Mouse (Mus musculus): ENCODE results near the gene Cyp2c40. TPM values are rescaled to one million over a fixed set of nuclear protein-coding genes. Genes with fewer than 3 reads are reported as not detected.
"Not testable (repeated sequence)": the region's sequence is repeated elsewhere in the genome, so short reads cannot be mapped to it uniquely, and the experiment has no call there.

The Cyp2c40 gene
- not detected in 2 replicates for polyA plus RNA-seq (2016; fragmentation: Nextera tagmentation; extraction: Ambion mirVana)

DNA sequence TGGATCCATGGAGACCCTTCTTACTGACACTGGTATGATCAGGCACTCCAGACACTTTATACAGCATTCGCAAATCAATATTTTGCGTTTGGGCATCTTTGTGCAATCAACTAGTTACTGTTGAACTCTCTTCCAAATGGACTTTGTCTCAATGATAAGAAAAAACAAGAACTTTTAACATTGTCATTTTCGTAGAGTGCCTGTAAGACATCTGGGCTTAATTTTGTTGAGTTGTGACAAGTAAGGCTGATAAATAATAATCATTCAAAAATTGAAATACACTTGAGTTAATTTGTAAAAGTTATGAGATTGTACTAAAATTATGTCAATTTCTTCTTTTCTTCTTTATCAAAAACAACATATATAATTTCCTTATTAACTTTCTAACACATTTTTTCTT is at the start of gene Cyp2c40:
Gene Cyp2c40, minus strand, starts transcription at position 101 of the 400 bp plus-strand sequence.
- H3K9me3 ChIP-seq; H3K4me3 ChIP-seq; DNase-seq (ENCODE audit: extremely low spot score, low spot score); H3K27me3 ChIP-seq (ENCODE audit: poor library complexity, severe bottlenecking); H3K4me1 ChIP-seq; H3K27ac ChIP-seq; H3K36me3 ChIP-seq (replicated peaks): not testable (repeated sequence)
- WGBS, result 93% methylated on average over 3 of the region's 3 CpGs

GRCm38 (mm10) chr19:39820931-39821330 is 8.3 kb upstream of the Cyp2c40 start:
- not testable (repeated sequence) for H3K4me1 ChIP-seq; H3K27ac ChIP-seq; H3K27me3 ChIP-seq (ENCODE audit: poor library complexity, severe bottlenecking); H3K4me3 ChIP-seq; H3K36me3 ChIP-seq (replicated peaks); H3K9me3 ChIP-seq; DNase-seq (ENCODE audit: extremely low spot score, low spot score)
- WGBS, result 83% methylated on average over 2 of the region's 2 CpGs

- H3K27ac ChIP-seq; H3K4me3 ChIP-seq; H3K36me3 ChIP-seq (replicated peaks); H3K4me1 ChIP-seq; H3K9me3 ChIP-seq; H3K27me3 ChIP-seq (ENCODE audit: poor library complexity, severe bottlenecking); DNase-seq (ENCODE audit: extremely low spot score, low spot score): not testable (repeated sequence)
- 87% methylated on average over 1 of the region's 1 CpGs for WGBS
Observed at GRCm38 (mm10) chr19:39816400-39816799, 3.8 kb upstream of the Cyp2c40 start.

DNA sequence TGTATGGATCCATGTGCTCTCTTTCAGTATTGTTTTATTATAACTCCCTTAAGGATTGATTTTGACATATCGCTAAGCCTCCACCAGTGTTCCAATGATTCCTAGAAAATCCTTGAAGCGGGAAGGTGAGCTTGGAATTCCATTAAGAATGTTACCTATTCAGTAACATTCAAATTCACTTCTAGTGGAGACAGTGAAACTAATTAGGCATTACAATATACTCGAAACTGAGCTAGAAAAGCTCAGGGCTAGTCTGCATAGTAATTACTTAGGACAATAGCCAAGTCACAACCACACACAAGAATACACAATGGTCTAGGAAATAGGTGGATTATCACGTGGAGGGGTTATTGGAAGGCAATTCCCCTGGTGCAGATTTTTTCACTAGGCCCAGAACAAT is 3.4 kb upstream of the Cyp2c40 start:
- WGBS, result 57% methylated on average over 4 of the region's 4 CpGs
- not testable (repeated sequence) for H3K4me3 ChIP-seq; H3K27me3 ChIP-seq (ENCODE audit: poor library complexity, severe bottlenecking); H3K9me3 ChIP-seq; H3K4me1 ChIP-seq; DNase-seq (ENCODE audit: extremely low spot score, low spot score); H3K36me3 ChIP-seq (replicated peaks); H3K27ac ChIP-seq

DNA sequence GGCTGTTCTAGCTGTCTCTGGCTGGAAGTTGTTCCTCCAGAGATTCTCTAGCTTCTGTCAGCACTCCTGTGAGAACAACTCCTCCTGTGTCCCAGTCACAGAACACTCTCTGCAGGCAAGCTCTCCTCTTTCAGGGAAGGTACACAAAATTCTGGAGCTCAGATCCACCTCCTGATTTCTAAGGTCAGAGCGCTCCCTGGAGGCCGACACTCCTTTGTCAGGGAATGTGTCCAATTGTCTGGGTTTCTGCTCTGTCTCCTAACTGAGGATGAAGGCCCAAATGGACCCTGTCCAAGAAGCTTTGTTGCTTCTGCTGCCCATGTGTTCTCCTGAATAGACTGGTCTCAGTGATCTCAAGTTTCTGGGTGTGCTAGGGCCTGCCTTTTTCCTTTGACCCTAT is 27.2 kb downstream of the Cyp2c40 start:
- H3K27me3 ChIP-seq (ENCODE audit: poor library complexity, severe bottlenecking); H3K9me3 ChIP-seq; H3K27ac ChIP-seq; H3K4me1 ChIP-seq; H3K4me3 ChIP-seq; H3K36me3 ChIP-seq (replicated peaks); DNase-seq (ENCODE audit: extremely low spot score, low spot score): not testable (repeated sequence)
- WGBS, result 67% methylated on average over 2 of the region's 2 CpGs

GRCm38 (mm10) chr19:39745357-39745756 is 67.3 kb downstream of the Cyp2c40 start:
- no peaks in the 10 kb centered on the region for H3K36me3 ChIP-seq (replicated peaks)
- H3K4me1 ChIP-seq, result no peaks in the 10 kb centered on the region
- H3K9me3 ChIP-seq, result no peaks in the 10 kb centered on the region
- no peak overlapping the region for H3K4me3 ChIP-seq
- DNase-seq (ENCODE audit: extremely low spot score, low spot score), result no peak
- no peak overlapping the region for H3K27ac ChIP-seq
- 82% methylated on average over 1 of the region's 1 CpGs for WGBS
- no peaks in the 10 kb centered on the region for H3K27me3 ChIP-seq (ENCODE audit: poor library complexity, severe bottlenecking)

DNA sequence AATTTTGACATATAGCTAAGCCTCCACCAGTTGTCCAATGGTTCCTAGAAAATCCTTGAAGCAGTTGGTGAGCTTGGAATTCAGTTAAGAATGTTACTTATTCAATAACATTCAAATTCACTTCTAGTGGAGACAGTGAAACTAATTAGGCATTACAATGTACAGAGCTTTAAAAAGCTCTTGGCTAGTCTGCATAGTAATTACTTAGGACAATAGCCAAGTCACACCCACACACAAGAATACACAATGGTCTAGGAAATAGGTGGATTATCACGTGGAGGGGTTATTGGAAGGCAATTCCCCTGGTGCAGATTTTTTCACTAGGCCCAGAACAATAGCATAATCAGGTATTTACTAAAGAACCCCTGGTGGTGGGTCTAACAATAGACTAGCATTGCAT is 68.3 kb downstream of the Cyp2c40 start:
- not testable (repeated sequence) for H3K27ac ChIP-seq
- 74% methylated on average over 1 of the region's 1 CpGs for WGBS

GRCm38 (mm10) chr19:39740920-39741319 is 71.7 kb downstream of the Cyp2c40 start, which contains the start of gene Cyp2c68:
TSS of gene Cyp2c68 (minus strand) at chr19:39741054.
- Histone ChIP-seq H3K4me3 (no peak within 1 kb of the TSS), H3K36me3 (replicated peaks) (no peaks in the 10 kb centered on the region), H3K9me3 (no peaks in the 10 kb centered on the region), H3K27ac (no peak within 1 kb of the TSS), H3K27me3 (ENCODE audit: poor library complexity, severe bottlenecking) (no peaks in the 10 kb centered on the region), H3K4me1 (no peaks in the 10 kb centered on the region)
- WGBS, result 93% methylated on average over 2 of the region's 2 CpGs
- DNase-seq (ENCODE audit: extremely low spot score, low spot score), result no peak

More for the DNA sequence above, 68.3 kb downstream of the Cyp2c40 start:
- not testable (repeated sequence) for H3K4me1 ChIP-seq; H3K9me3 ChIP-seq; H3K27me3 ChIP-seq (ENCODE audit: poor library complexity, severe bottlenecking); DNase-seq (ENCODE audit: extremely low spot score, low spot score); H3K4me3 ChIP-seq; H3K36me3 ChIP-seq (replicated peaks)

Other genes with a start within 250 kb of the Cyp2c40 start
- gene Cyp2c67, start 163.8 kb downstream of the Cyp2c40 start, polyA plus RNA-seq (2016; fragmentation: Nextera tagmentation; extraction: Ambion mirVana), result not detected in 2 replicates
- gene Cyp2c68, start 71.8 kb downstream of the Cyp2c40 start, polyA plus RNA-seq (2016; fragmentation: Nextera tagmentation; extraction: Ambion mirVana), result not detected in 2 replicates
- gene Cyp2c69, start 74.0 kb upstream of the Cyp2c40 start, polyA plus RNA-seq (2016; fragmentation: Nextera tagmentation; extraction: Ambion mirVana), result not detected in 2 replicates
- not detected in 2 replicates for gene Cyp2c37, start 179.6 kb upstream of the Cyp2c40 start, polyA plus RNA-seq (2016; fragmentation: Nextera tagmentation; extraction: Ambion mirVana)

Data from forebrain, embryonic 10.5 days (tissue).